Mouse (Mus musculus) brain, adult 2 months (tissue): ENCODE results near the gene Osbpl8.

Experiments used
- DNase-seq: peaks from one replicate; pipeline ENCODE4 v3.0.0; 2011; ENCODE audit warnings: low read depth, low spot score

Gene Osbpl8

DNA sequence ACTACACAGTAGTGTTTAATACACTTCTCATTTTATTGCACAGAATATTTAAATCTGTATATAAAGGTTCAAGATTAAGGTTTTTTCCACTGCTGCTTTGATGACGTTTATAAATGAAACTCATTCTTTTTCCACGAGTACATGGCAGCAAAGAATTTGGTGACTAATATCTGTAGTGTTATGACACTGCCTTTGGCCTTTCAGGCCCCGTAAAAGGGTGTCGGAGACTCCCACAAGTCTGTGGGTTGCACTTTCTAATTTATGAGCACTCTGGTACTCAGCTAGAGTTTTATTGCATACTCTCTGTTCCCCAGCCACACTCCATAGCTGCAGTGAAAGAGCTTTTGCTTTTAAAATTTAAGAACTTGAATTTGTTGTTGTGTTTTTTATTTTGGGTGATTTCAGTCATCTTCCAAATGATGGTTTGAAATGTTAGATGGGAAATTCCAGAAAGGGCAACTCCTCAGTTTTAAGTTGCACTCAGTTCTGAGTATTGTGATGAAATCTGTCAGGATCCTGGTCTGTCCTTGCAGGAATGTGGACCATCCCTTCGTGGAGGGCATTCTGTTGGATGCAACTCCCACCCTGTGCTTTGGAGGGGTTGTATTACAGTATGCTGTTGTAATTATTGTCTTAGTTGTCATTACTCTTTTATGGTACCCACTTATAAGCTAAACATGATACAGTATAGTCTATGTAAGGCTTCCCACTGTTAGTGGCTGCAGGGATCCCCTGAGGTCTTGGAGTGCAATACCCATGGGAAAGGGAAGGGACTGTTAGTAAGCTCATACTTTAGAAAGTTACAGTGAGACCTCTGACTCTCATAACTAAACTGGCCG is 70.1 kb downstream of the Osbpl8 start:
- DNase-seq: no peak

DNA sequence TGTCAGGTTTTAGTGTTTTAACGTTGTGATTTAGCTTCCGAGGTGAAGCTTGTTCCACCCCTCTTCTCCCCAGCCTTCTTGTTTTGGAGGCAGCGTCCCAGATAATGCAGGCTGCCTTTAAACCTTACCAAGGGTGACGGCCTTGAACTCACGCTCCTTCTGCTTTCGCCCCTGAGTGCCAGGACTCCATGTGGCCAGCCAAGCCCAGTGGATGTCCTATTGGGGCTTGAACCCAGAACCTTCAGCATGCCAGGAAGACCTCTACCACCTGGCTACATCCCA is 70.7 kb downstream of the Osbpl8 start:
- no peak for DNase-seq

GRCm38 (mm10) chr10:111237434-111237833 is 72.9 kb downstream of the Osbpl8 start:
- DNase-seq: no peak

DNA sequence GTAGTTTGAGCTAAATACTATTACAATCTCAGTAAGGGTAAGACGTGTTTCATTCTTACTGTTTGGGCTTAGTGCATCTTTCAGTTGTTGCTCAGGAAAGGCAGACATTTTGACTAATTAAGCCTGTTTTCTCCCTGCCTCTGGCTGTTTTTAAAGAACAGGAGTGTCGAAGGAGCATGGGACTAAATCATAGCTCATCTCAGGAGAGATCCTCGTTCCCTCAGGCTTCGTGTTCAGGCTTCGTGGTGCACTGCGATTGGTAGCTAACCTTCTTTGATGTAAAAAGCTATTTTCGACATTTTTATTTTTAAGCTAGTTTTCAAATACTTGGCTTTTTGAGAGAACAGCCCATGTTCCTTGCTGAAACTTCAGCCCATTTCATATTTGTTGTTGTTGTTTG is 78.1 kb downstream of the Osbpl8 start:
- no peak for DNase-seq

DNA sequence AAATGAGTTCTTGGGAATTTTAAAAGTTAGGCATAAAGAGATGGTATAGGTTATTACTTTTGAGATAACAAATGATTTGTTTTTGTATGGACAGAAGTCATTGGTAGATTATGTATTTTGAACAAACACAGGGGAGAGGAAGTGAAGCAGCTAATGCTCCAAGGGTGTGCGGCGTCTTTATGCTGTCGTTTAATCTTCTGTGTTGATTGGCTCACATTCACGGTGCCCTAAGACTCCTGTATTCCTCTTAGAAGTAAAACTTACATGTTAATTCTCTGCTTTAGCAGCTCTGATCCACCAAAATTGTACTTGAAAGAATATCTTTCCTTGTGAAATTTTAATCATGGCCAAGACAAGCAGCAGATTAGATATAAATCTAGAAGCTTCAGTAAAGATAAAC is 83.1 kb downstream of the Osbpl8 start:
- peak; percentile 37 for DNase-seq

GRCm38 (mm10) chr10:111248177-111248576 is 83.6 kb downstream of the Osbpl8 start:
- DNase-seq: no peak

DNA sequence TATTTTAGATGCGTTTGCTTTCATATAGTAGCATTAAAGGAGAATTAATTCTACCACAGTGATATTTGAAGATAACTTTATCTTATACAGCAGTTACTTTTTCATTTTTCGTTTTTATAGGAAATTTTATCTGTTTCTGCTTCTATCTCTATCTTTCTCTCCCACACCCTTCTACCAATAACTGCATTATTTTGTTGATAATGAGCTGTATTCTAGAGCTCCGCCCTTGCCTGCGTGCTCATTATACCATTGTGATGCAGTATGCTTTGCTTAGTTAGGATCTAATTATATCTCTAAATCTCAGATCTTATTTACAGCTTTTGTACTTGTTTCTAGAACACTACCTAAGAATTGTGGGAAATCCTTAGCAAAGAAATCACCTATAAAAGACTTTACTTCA is 85.6 kb downstream of the Osbpl8 start:
- no peak for DNase-seq

- no peak for DNase-seq
These were observed 87.1 kb downstream of the Osbpl8 start for GRCm38 (mm10) chr10:111251666-111252065.

- peak; percentile 79 for DNase-seq
These were observed 90.7 kb downstream of the Osbpl8 start for GRCm38 (mm10) chr10:111255228-111255627.

GRCm38 (mm10) chr10:111256156-111256555 is 91.6 kb downstream of the Osbpl8 start:
- DNase-seq: no peak

- DNase-seq: peak; percentile 85
These were observed 92.8 kb downstream of the Osbpl8 start for GRCm38 (mm10) chr10:111257358-111257757.

DNA sequence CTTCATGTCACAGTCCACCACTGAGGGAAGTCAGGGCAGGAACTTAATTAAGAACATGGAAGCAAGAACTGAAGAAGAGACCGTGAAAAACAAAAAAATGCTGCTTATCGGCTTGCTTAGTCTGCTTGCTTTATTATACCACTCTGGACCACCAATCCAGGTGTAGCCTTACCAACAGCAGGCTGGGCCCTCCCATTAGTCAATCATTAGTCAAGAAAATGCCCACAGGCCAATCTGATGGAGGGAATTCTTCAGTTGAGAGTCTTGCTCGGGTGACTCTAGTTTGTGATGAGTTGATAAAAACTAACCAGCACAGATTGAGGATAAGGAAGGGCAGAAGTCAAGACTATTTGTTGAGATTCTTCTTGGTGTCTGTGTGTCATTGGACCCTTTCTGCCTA is 93.7 kb downstream of the Osbpl8 start:
- no peak for DNase-seq

- DNase-seq: no peak
These were observed 107.1 kb downstream of the Osbpl8 start for GRCm38 (mm10) chr10:111271687-111272086.

- no peak for DNase-seq
These were observed 108.4 kb downstream of the Osbpl8 start for GRCm38 (mm10) chr10:111272905-111273304.

GRCm38 (mm10) chr10:111273463-111274088 is 109.0 kb downstream of the Osbpl8 start:
- DNase-seq: no peak

DNA sequence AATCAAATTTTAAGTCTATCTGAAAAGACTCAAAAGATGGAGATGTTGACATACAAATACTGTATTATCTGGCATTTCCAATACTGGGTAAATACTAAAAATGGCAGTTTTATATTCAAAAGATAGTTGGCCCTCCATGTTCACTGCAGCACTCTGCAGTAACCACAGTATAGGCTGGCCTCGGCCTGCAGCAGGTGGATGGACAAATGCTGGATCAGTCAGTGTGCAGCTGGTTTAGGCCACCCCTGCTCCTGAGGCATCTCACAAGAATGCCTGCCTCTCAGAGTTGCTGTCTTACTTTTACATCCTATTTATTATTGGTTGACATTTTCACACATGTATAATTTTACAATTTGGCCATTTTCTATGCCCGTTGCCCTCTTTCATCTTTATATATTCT is 111.3 kb downstream of the Osbpl8 start:
- no peak for DNase-seq

DNA sequence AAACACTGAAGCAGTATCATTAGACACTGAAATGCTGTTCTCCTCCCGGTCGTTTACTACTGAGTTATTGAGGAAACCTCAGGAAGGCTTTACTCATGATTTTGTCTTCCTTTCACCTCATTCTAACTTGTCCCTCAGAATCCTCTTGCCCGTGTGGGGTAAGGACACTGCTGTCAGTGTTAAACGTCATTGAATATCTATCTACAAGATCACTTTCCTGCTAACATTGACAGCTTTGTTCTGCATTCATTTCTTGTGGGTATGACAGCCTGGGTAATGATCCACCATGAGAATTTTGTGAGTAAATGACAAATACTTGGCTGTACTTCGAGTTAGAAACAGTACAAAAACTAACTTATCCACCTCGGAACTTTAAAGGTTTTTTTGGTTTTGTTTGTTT is 133.1 kb downstream of the Osbpl8 start:
- no peak for DNase-seq

- DNase-seq: peak; percentile 99
These were observed 133.9 kb downstream of the Osbpl8 start, which contains the start of gene Bbs10 for GRCm38 (mm10) chr10:111298140-111299098. Gene Bbs10, plus strand, starts transcription at chr10:111298679.

- DNase-seq: peak; percentile 73
These were observed 135.0 kb downstream of the Osbpl8 start for GRCm38 (mm10) chr10:111299591-111299990.

GRCm38 (mm10) chr10:111301041-111301440 is 136.5 kb downstream of the Osbpl8 start:
- DNase-seq: no peak

GRCm38 (mm10) chr10:111302486-111302885 is 137.9 kb downstream of the Osbpl8 start:
- DNase-seq: no peak

GRCm38 (mm10) chr10:111308850-111309501 is 144.4 kb downstream of the Osbpl8 start:
- DNase-seq: peak; percentile 75
